Mouse (Mus musculus): ENCODE results near the gene Rcc1.

DNA sequence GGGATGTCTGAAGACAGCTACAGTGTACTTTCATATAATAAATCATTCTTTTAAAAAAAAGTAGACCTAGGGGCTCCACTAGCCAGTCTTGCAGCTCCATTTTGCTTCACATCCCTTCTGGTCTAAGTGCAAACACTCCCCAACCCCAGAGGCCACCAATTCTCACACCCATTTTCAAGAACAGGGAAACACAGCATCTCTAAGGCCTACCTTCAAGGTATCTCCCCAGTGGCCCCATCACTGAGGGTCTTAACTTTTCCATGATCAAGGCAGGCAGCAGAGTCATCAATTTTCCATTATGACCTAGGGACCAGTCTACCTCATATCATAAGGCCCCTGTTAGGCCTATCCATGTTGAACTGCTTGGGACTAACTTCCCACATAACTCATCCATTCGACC lies 2.0 kb downstream of the Rcc1 start:
- TF ChIP-seq CTCF (IDR thresholded peaks at IDR 0.05; ENCODE audit: insufficient read depth, low read length) (no peak), POLR2A (IDR thresholded peaks at IDR 0.05; ENCODE audit: borderline replicate concordance, extremely low read depth, low read depth, low read length) (no peak)

Measured in lung, adult 2 months (tissue).